27 mouse cellular contexts compared by ENCODE assay signal in the genomic region with DNA sequence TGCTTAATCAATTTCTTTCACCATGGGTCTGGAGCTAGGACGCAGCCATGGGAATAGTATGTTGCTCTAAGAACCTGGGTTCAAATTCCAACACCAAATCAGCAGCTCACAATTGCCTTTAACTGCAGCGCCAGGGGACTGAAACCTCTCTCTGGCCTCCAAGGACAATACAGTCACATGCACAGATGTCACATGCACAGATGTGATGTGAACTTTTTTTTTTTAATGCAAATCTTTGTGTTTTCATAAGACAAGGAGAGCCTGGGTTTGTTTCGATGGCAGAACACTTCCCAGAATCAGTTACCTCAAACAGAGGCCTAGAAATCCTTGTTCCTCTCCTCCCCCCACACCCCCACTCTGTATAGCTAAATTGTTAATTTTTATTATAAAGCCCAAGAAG.
"Had no signal": no experiment of that assay in that cellular context is flagged by ENCODE, and none has a peak within 500 bp of the region (broad histone marks: within the 10 kb centered on the region; RNA-seq: fewer than 3 reads in every experiment).

No protein-coding gene starts in this region.

- DNase-seq: cerebellum, adult 9-10 months; cerebellum, adult 9-11 months; cerebellum, postnatal 10 days; cerebellum, postnatal 14 days; cerebellum, postnatal 25 days; cerebellum, postnatal 36 days; embryo, embryonic 11 days; forebrain, postnatal 0 days; gastrocnemius, adult 2 months; gastrocnemius, postnatal 10 days; gastrocnemius, postnatal 14 days; gastrocnemius, postnatal 25 days; gastrocnemius, postnatal 36 days; heart, adult 11 months; heart, adult 18-20 months; heart, adult 2 months had no signal

- H3K9me3 ChIP-seq: embryonic facial prominence, embryonic 10.5 days; embryonic facial prominence, embryonic 12.5 days; embryonic facial prominence, embryonic 13.5 days; embryonic facial prominence, embryonic 15.5 days; forebrain, embryonic 10.5 days; forebrain, embryonic 12.5 days; forebrain, embryonic 13.5 days; heart, embryonic 10.5 days had no signal

- ATAC-seq: forebrain, embryonic 13.5 days; forebrain, embryonic 14.5 days; forebrain, embryonic 16.5 days; forebrain, postnatal 0 days had no signal

- H3K4me2 ChIP-seq: embryonic facial prominence, embryonic 12.5 days; embryonic facial prominence, embryonic 13.5 days; embryonic facial prominence, embryonic 15.5 days; forebrain, embryonic 12.5 days; forebrain, embryonic 13.5 days had no signal

- H3K36me3 ChIP-seq: embryonic facial prominence, embryonic 10.5 days; embryonic facial prominence, embryonic 12.5 days; embryonic facial prominence, embryonic 13.5 days; embryonic facial prominence, embryonic 15.5 days; forebrain, embryonic 10.5 days; forebrain, embryonic 12.5 days; heart, embryonic 10.5 days had no signal

- H3K9ac ChIP-seq: embryonic facial prominence, embryonic 12.5 days; embryonic facial prominence, embryonic 13.5 days; embryonic facial prominence, embryonic 15.5 days; forebrain, embryonic 12.5 days; forebrain, embryonic 13.5 days; forebrain, postnatal 0 days had no signal

- H3K4me3 ChIP-seq: embryonic facial prominence, embryonic 10.5 days; embryonic facial prominence, embryonic 12.5 days; embryonic facial prominence, embryonic 13.5 days; embryonic facial prominence, embryonic 15.5 days; erythroblast, embryonic 14.5 days; forebrain, embryonic 10.5 days; forebrain, embryonic 12.5 days; forebrain, embryonic 13.5 days; gastrocnemius, adult 2 months; heart, adult 2 months; heart, embryonic 10.5 days had no signal

- H3K4me1 ChIP-seq: embryonic facial prominence, embryonic 15.5 days; forebrain, embryonic 12.5 days; forebrain, embryonic 13.5 days had no signal

- H3K27me3 ChIP-seq: embryonic facial prominence, embryonic 12.5 days; embryonic facial prominence, embryonic 13.5 days; embryonic facial prominence, embryonic 15.5 days; forebrain, embryonic 12.5 days; forebrain, embryonic 13.5 days had no signal

- H3K27ac ChIP-seq: embryonic facial prominence, embryonic 10.5 days; embryonic facial prominence, embryonic 12.5 days; embryonic facial prominence, embryonic 13.5 days; embryonic facial prominence, embryonic 15.5 days; forebrain, embryonic 10.5 days; forebrain, embryonic 12.5 days; forebrain, embryonic 13.5 days; gastrocnemius, adult 2 months; heart, adult 2 months; heart, embryonic 10.5 days had no signal
